Mouse (Mus musculus) adrenal gland, postnatal 25 days (tissue): ENCODE data around the gene Gls. TPM values are rescaled to one million over a fixed set of nuclear protein-coding genes. Genes with fewer than 3 reads are reported as not detected.

ENCODE experiments used
- DNase-seq: peaks from one replicate; pipeline ENCODE4 v3.0.0; 2021; ENCODE audit warnings: mixed read lengths
- total RNA-seq: library from RNA; stranded (reverse); gene quantifications from 2 replicates; pipeline ENCODE4 v1.2.3, GENCODE M21; 2021

Gls gene
- total RNA-seq, 1 experiment from 2014 or later: 104 TPM

DNA sequence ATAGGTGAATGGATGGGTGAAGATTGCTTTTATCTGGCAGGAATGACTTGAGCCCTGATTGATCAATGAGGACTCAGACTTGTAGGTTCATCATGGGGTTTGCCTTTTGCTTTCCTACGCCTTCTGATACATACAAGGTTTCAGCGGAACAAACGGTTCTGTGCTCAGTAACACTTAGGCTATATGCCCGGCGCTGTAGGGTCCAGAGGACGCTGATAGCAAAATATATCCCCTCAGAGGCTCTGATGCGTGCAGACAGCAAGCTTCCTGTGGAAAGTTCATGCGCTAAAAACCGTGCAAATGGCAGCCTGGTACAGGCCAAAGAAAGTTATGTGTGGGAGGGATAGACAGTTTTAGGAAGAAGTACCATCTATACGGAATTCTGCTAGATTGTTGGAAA is 112.8 kb downstream of the Gls start:
- DNase-seq: no peak

DNA sequence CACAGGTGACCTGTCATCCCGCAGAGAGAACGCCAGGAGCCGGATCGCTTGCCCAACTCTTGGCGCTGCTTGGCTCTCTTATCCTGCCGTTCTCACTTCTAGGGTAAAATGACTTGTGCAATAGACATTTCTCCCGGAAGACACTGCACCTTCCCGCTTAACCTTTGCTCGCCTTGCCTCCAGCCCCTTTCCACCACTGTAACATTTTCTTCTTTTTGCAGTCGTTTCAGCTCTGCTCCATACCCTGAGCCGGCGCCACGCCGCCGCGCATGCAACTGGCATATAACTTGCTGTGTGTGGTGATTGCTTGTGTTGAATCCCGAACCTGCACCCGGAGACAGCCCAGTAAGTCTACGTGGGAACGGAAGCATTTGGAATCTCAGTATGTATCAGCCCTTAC is 113.3 kb downstream of the Gls start:
- DNase-seq: peak; percentile 17

DNA sequence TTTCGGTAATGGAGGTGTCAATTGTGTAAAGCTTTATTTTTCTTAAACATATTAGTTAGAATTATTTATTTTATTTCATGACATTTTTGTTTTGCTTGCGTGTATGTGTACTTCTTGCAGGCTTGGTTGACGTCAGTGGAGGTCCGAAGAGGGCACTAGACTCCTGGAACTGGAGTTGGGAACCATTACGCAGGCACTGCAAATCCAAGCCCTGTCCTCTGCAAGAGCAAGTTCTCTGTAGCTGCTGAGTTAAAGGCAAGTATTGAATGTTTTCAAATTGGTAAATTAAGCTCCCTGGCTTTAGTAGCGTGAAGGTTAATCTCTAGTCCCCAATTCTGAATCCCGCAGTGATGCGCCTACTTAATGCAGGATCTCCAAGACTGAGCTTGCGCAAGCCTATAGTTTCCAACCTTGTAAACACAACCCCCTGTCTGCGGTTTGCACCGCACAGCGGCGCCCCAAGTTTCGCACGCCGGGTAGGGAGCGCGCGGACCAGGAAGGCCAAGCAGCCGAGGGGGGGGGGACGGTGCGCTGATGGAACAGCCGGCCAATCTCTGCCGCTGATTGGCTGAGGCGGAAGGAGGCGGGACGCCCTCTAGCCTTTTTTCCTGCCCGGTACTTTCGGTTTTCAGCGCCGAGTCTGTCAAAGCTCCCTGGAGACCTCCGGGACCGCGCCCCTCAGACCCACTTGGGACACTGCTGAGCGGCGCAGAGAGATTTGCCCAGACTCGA is 114.0 kb downstream of the Gls start, which contains the start of gene Stat1:
Stat1 (plus strand) TSS at position 581 of the 732 bp plus-strand sequence.
- DNase-seq: peak; percentile 88

DNA sequence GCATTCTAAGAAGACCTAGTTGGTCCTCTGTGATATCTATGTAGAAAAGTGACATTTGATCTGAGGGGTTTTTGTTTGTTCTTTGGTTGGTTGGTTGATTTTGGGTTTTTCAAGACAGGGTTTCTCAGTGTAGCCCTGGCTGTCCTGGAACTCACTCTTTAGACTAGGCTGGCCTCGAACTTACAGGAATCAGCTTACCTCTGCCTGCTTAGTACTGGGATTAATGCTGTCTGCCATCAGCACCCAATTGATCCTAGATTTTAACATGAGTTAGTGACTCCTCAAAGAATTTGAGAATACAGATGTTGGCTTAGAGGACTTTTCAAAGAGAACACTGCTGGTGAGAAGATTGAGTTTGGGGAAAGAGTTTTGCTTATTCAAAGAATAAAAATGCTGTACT is 115.3 kb downstream of the Gls start:
- DNase-seq: no peak

DNA sequence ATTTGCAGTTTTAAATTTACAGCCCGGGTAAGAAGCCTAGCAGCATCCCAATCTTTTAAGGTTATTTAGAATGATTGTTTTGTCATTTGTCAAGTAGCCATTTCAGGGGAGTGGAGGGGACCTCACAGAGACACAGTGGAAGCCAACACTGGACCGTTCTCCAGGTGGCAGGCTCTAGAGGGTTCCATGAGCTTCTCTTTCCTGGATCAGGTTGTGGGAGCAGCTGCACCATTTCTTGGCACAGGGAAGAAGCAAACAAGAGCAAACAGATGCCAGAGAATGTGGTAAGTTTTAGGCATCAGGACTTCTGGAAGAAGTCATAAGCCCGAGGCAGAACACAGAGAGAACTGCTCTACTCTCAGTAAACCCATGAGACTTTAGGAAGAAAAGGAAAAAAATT is 116.6 kb downstream of the Gls start:
- DNase-seq: no peak

DNA sequence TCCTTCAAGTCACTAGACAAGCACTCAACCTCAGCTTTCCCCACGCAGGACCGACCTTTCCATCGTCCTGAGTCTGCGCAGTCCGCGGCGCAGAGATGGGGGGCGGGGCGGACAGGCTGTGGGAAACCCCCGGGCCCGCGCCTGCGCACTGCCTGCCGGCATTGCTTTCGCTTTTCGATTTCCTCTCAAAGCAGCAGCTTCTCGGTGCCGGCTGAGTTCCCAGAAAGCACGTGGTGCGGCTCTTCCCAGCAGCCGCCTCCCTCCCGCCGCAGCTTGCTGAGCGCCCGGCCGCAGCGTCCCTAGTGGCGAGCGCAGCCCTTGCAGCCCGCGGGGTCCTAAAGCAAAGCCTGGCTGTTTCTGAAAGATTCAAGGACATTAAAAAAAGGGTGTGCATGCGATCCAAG is 119.4 kb downstream of the Gls start:
- peak; percentile 99 for DNase-seq

Other genes starting within 250 kb of the Gls start
- 0.12 TPM in 1 of 2 replicates, not detected in the other for gene Stat4, start 246.1 kb downstream of the Gls start, total RNA-seq
- gene Stat1, start 113.8 kb downstream of the Gls start, total RNA-seq: 68.7 and 94.5 TPM in 2 replicates